Mouse (Mus musculus) erythroblast, adult 5-6 weeks (primary cell): ENCODE data around the gene Brca1. TPM values are rescaled to one million over a fixed set of nuclear protein-coding genes. Genes with fewer than 3 reads are reported as not detected.
"Not testable (repeated sequence)": the region's sequence is repeated elsewhere in the genome, so short reads cannot be mapped to it uniquely, and the experiment has no call there.

Experiments
- ATAC-seq: replicated peaks from 2 replicates; pipeline ENCODE4 v1.8.0; 2016; ENCODE audit warnings: moderate number of reproducible peaks, mild to moderate bottlenecking, moderate TSS enrichment, inconsistent platforms; ENCODE audit not compliant: poor library complexity, low FRiP score, severe bottlenecking
- total RNA-seq, 2 experiments: library from RNA; stranded (forward) in 1 of 2; stranded (reverse) in 1 of 2; fragments of 150-400 nt in 1 of 2; fragments of 200-764, 138-1000 nt in 1 of 2; gene quantifications; 2 replicates each; pipeline versions ENCODE4 v1.2.3 to v1.2.4; 2015 to 2017; ENCODE audit warnings: low replicate concordance in 2 of 2

The Brca1 gene
- 20.7 and 26.3 TPM in 2 replicates for total RNA-seq (2015; ENCODE audit: low replicate concordance)
- total RNA-seq (2017; ENCODE audit: low replicate concordance) = 48.9 and 52.9 TPM in 2 replicates

- peak; percentile 73 for ATAC-seq
Observed at GRCm38 (mm10) chr11:101551751-101552475, at the start of gene Brca1, which contains the start of gene Nbr1. TSS of gene Brca1 (minus strand) at chr11:101551955. TSS of gene Nbr1 (plus strand) at chr11:101552149.

DNA sequence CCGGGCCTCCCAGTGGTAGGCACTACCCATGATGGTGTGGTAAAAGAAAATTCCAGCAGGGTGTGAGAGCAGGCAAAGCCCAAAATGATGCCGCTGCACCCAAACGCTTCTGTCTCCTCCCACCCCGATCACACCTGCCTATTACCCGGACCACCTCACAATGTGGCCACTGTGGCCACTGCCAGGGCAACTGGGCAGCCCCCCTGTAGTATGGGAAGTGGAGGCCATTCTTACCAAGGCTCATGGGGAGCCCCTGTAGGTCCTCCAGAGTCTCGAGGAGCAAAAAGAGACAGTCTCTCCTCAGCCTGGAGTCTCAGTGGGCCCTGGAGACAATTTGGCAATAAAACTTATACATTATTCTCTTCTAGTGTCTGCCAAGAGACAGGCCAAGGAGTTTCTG, 47.4 kb upstream of the Brca1 start, which contains the start of gene Gm11634:
TSS of gene Gm11634 (minus strand) at position 101 of the 400 bp plus-strand sequence.
- no peak for ATAC-seq

- ATAC-seq = no peak
Observed at GRCm38 (mm10) chr11:101589989-101590624, 38.4 kb upstream of the Brca1 start.

- ATAC-seq = peak; percentile 86
Observed at GRCm38 (mm10) chr11:101589444-101589843, 37.7 kb upstream of the Brca1 start.

- no peak for ATAC-seq
Observed at GRCm38 (mm10) chr11:101588868-101589267, 37.1 kb upstream of the Brca1 start.

DNA sequence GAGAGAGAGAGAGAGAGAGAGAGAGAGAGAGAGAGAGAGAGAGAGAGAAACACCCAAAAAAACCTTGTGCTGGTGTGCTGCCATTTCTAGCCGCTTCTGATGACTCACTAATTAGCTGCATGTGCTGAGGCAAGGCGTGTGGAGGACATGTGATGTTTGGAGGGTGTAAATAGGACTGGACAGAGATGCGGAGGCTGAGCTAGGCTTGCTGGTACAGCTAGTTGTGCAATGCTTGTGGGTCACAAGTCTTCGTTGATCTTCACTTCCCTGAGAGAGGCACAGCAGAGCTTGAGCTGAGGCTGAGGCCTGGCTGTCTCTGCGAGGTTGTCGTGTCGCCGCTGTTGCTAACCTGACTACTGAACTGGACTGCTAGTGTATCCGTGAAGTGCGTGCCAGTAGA, 35.9 kb upstream of the Brca1 start:
- ATAC-seq = no peak

GRCm38 (mm10) chr11:101585805-101586204, 34.0 kb upstream of the Brca1 start:
- ATAC-seq = no peak

- ATAC-seq = not testable (repeated sequence)
Observed at GRCm38 (mm10) chr11:101585031-101585430, 33.3 kb upstream of the Brca1 start.

GRCm38 (mm10) chr11:101583205-101583604, 31.4 kb upstream of the Brca1 start:
- ATAC-seq = no peak

- ATAC-seq = peak; percentile 95
Observed at GRCm38 (mm10) chr11:101582054-101583035, 30.6 kb upstream of the Brca1 start, which contains the start of gene Tmem106a. TSS of gene Tmem106a (plus strand) at chr11:101582242.

DNA sequence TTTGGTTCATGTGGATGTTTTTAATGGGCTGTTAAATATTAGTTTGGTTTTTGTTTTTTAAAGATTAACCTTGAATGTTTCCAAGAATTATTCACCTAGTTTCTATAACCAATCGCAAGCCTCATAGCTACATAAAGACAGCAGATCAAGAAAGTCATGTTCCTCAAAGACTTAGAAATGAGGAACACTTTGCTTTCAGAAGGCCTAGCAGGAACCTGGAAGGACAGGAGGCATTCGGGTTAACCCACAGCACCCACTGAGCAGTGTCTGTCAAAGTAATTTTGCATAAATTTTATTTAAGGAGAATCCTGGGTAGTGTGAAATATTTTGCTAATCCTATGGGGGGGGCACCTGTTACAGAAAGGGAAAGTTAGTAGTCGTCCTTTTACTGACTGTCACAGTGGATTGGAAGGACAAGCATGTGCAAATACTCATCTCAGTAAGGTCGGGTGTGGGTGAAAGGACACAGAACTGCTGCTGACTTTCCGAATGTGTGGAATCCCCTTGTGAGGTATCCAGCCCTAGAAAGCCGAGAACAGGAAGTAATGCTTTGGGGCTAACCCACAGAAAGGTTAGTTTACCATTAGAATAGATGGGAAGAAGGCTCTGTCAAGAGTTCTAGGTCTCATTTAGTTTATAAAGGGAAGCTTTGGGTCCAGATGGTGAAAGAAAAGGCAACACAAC, 29.5 kb upstream of the Brca1 start:
- ATAC-seq = no peak

DNA sequence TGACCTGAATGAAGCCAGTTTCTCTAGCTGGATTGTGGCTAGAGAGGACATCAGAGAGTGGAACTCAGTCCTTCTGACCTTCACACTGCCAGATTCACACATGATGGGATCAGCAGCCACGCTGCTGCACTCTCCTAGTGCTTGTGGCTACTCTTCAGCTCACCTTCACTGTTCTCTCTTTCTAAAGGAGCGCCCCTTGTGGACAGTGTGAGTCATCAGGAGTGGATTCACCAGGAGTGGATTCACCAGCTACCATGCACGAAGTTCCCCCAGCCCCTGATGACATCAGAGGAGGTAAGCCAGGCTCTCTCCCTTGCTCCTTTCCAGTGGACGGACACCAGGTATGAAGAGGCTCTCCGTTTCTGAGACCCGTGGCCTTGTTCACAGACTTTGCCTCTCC, 24.4 kb upstream of the Brca1 start:
- ATAC-seq = no peak

GRCm38 (mm10) chr11:101568421-101568820, 16.7 kb upstream of the Brca1 start:
- no peak for ATAC-seq

DNA sequence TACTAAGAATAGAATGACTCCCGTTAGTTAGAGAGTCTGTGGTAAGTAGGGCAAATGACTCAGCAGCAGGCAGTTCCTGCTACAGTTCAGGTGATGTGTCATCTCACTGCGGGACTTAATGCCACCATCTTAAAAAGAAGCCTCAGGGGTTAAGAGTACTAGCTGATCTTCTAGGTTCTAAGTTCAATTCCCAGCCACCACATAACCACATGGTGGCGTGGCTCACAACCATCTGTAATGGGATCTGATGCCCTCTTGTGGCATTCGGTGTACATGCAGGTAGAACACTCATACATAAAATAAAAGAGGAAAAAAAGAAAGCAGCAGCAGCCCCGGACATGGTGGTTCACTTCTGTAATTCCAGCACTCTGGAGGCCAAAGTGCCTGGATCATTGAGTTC, 10.6 kb upstream of the Brca1 start:
- peak; percentile 82 for ATAC-seq

DNA sequence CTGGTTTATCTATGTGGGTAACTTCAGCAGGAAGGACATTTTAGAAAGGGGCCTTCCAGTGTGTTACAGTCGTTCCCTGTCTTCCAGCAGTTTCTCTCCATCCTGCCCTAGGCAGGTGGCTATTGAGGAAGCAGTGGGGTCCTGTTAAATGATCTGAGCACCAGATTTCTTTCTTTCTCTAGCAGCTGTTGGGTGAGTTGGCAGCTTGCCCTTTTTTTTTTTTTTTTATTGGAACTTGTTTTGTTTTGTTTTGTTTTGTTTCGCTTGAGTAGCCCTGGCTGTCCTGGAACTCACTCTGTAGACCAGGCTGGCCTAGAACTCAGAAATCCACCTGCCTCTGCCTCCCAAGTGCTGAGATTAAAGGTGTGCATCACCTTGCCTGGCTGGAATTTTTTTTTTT, 5.2 kb upstream of the Brca1 start:
- no peak for ATAC-seq

GRCm38 (mm10) chr11:101556541-101556940, 4.8 kb upstream of the Brca1 start:
- no peak for ATAC-seq

GRCm38 (mm10) chr11:101553354-101553930, 1.7 kb upstream of the Brca1 start:
- no peak for ATAC-seq

DNA sequence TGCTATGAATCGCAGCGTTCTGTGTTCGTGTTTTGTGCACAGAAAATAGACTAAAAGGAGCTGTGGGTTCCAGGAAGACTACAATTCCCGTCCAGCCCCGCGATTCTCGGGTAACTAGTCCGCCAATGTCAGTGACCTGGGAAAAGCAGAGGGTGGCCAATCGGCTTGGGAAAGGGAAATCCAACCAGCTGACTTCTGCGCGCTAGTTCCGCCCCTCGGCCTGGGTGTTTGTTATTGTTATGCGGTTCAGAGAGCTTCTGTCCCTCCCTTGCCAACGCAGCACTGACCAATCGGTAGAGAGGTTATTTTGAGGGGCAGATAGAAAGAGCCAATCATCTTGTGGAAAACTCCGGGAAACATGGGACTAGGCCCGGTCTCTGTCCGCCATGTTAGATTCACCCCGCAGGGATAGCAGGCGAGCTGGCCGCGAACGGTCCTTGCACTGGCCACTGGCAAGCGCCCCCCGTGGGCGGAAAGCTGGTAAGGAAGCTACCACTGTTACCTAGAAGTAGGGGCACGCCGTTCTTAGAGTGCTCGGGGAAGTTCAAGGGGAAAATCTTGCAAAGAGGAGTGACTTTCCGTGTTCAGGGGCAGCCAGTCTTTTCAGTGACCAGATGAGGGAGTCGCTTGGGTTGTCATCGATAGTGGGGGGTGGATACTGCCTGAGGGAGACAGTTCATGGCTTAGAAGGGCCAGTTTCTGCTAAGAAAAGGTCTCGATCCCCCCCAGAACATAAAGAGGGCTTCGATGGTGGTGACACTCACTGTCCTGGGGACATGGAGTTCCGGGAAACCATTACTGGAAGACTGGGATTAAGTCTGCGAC, 933 bp upstream of the Brca1 start:
- ATAC-seq = peak; percentile 84
